Mouse (Mus musculus) testis, adult 2 months (tissue): ENCODE data around the gene Mtif3.

Experiments used
- CTCF ChIP-seq: fragments of 200-500 bp; IDR thresholded peaks from 2 replicates; pipeline ENCODE4 v1.5.1; 2012; ENCODE audit warnings: low read depth, mild to moderate bottlenecking, inconsistent platforms, low read length, moderate library complexity; ENCODE audit not compliant: control insufficient read depth, insufficient read depth, insufficient replicate concordance
- POLR2A ChIP-seq: fragments of 200-500 bp; IDR thresholded peaks from 2 replicates; pipeline ENCODE4 v1.6.1; 2012; ENCODE audit warnings: low read depth, mild to moderate bottlenecking, inconsistent platforms, low read length, moderate library complexity; ENCODE audit not compliant: control insufficient read depth

GRCm38 (mm10) chr5:146981376-146981775 is 17.8 kb upstream of the Mtif3 start:
- no peak for TF ChIP-seq POLR2A
- no peak for TF ChIP-seq CTCF
